Mouse (Mus musculus) heart, embryonic 10.5 days (tissue): ENCODE results near the gene Arhgef7. TPM values are rescaled to one million over a fixed set of nuclear protein-coding genes. Genes with fewer than 3 reads are reported as not detected.

Experiments used
- DNase-seq: peaks from one replicate; pipeline ENCODE4 v3.0.0-alpha.2; 2017; ENCODE audit warnings: low spot score
- H3K27ac ChIP-seq: fragments of 300-500 bp; sonication (generic); 2 replicates; pipeline ENCODE4 v1.5.1; 2016; ENCODE audit warnings: mild to moderate bottlenecking
- H3K27me3 ChIP-seq: fragments of 300-500 bp; sonication (generic); 2 replicates; pipeline ENCODE4 v1.6.1; 2016; ENCODE audit warnings: mild to moderate bottlenecking; ENCODE audit not compliant: poor library complexity, insufficient read depth, severe bottlenecking
- H3K36me3 ChIP-seq: fragments of 300-500 bp; sonication (generic); 2 replicates; pipeline ENCODE4 v1.6.1; 2016; ENCODE audit warnings: mild to moderate bottlenecking, moderate library complexity
- H3K4me1 ChIP-seq: fragments of 300-500 bp; sonication (generic); 2 replicates; pipeline ENCODE4 v1.6.1; 2016; ENCODE audit warnings: mild to moderate bottlenecking
- H3K4me3 ChIP-seq: fragments of 300-500 bp; sonication (generic); 2 replicates; pipeline ENCODE4 v1.5.1; 2016; ENCODE audit warnings: mild to moderate bottlenecking, moderate library complexity
- H3K9me3 ChIP-seq: fragments of 300-500 bp; sonication (generic); 2 replicates; pipeline ENCODE4 v1.6.1; 2016; ENCODE audit warnings: mild to moderate bottlenecking, moderate library complexity
- WGBS: fragments of 180-500 bp; shearing (Covaris S2); methylation state at CpG from one replicate; pipeline ENCODE4 v1.1.7; 2016; 5-methylcytosine and 5-hydroxymethylcytosine counted together
- polyA plus RNA-seq: library from polyadenylated mRNA; unstranded; fragments of >200 nt; fragmentation: Nextera tagmentation; extraction: Ambion mirVana; gene quantifications from 2 replicates; pipeline ENCODE4 v1.2.1, GENCODE M21; 2016

The Arhgef7 gene
- polyA plus RNA-seq: 47.5 and 61.3 TPM in 2 replicates

DNA sequence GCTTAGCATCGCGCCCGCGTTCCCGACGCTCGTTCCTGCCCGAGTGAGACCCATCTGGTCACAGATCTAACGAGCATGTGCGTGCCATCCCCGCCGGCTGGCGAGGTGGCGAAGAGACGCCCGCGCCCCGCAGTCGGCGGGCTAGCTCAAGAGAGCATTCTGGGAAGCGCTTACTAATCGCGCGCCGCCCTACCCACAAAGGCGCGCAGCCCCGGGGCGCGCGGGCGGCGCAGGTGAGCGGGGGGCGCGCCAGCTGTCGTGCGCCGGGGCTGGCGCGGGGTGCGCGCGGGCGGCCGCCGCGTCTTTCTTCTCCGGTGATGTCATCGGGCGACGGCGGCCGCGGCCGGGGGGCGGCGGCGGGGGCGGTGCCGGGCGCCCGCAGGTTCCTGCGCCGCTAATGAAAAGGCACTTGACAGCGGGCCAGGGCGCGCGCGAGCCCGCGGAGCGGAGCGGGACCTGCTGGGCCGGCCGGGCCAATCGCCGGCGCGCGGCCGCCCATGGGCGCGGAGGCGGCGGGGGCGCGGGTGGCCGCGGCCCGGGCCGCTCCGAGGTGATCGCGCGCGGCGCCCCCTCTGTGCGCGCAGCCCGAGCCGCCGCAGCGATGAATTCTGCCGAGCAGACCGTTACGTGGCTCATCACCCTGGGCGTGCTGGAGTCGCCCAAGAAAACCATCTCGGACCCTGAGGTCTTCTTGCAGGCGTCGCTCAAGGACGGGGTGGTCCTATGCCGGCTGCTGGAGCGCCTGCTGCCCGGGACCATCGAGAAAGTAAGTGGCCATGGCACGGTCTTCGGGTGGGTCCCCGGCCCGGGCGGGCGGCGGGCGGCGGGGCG lies at the start of gene Arhgef7:
Gene Arhgef7, plus strand, starts transcription at position 71 of the 831 bp plus-strand sequence.
- no peak for DNase-seq
- H3K36me3 ChIP-seq: 0 out of 2 replicates have a peak, but pooled peaks cover 4% of the 10 kb centered on the region
- 2% methylated on average over 101 of the region's 127 CpGs for WGBS
- H3K27ac ChIP-seq: peak within 1 kb of the TSS; percentile 94
- no peaks in the 10 kb centered on the region for H3K9me3 ChIP-seq
- peaks cover 55% of the 10 kb centered on the region for H3K27me3 ChIP-seq
- H3K4me1 ChIP-seq: peaks cover 31% of the 10 kb centered on the region
- H3K4me3 ChIP-seq: peak within 1 kb of the TSS; percentile 81

DNA sequence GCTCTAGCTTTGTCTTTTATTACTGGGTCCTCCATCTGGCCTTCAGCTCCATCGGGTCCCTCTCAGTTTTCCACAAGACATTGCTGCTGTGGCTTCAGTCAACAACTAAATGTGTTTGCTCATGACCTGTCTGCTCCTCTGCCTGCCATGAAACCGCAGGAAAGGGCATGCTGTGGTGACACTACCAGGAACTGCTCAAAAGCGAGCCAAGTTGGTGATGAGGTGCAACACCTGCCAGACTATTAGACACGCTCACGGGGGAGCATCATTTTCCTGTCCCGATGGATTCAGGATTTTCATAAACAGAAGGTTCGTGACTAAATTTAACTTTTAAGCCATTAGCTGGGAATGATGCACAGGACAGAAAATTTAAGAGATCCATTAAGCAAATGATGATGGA lies 43.0 kb upstream of the Arhgef7 start:
- 0 out of 2 replicates have a peak, but pooled peaks cover 2% of the 10 kb centered on the region for H3K4me1 ChIP-seq
- H3K36me3 ChIP-seq: no peaks in the 10 kb centered on the region
- WGBS: 85% methylated on average over 7 of the region's 7 CpGs
- DNase-seq: no peak
- H3K9me3 ChIP-seq: no peaks in the 10 kb centered on the region
- no peak overlapping the region for H3K4me3 ChIP-seq
- no peak overlapping the region for H3K27ac ChIP-seq
- H3K27me3 ChIP-seq: no peaks in the 10 kb centered on the region

DNA sequence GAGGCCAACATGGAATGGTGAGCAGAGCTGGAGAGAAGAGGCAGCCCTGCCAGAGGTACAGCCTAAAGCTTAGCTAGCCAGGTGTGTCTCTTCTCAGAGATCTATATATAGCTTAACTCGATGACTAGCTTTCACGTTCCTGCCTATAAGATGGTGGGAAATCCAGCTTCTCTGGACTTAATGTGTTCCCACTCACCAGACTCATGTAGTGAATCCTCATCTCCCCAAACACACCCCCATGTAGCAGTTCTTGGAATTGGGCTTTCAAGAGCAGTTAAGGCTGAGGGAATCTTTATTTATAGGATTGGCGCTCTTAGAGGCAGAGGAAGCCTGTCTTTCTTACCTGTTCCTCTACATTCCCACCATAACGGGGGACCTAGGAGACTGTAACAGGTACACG lies 40.3 kb upstream of the Arhgef7 start:
- 83% methylated on average over 5 of the region's 5 CpGs for WGBS
- H3K9me3 ChIP-seq: no peaks in the 10 kb centered on the region
- no peak for DNase-seq
- no peak overlapping the region for H3K4me3 ChIP-seq
- no peaks in the 10 kb centered on the region for H3K27me3 ChIP-seq
- peaks cover 14% of the 10 kb centered on the region; the same call in 1 of the 2 replicates for H3K4me1 ChIP-seq
- H3K36me3 ChIP-seq: no peaks in the 10 kb centered on the region
- H3K27ac ChIP-seq: no peak overlapping the region

DNA sequence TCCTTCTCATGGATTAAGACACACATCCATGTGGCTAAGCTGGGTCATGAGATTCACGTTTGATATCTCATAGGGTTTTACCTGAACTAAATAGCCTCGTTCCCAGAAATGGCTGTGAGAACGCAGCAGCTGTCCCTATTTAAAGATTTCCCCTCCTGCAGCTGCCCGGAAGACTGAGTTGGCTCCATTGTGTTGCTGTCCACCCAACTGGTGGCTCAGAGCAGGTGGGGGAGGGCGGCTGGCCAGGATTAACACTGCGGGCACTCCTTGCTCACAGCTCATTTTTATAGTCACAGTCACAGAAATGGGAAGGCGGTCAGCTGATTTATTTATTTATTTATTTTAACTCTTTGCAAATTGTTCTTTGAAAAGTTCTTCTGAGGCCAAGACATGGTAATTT lies 37.6 kb upstream of the Arhgef7 start:
- Histone ChIP-seq H3K27ac (no peak overlapping the region), H3K4me1 (peaks cover 26% of the 10 kb centered on the region), H3K27me3 (no peaks in the 10 kb centered on the region), H3K9me3 (no peaks in the 10 kb centered on the region), H3K4me3 (no peak overlapping the region), H3K36me3 (no peaks in the 10 kb centered on the region)
- no peak for DNase-seq
- 57% methylated on average over 7 of the region's 7 CpGs for WGBS

DNA sequence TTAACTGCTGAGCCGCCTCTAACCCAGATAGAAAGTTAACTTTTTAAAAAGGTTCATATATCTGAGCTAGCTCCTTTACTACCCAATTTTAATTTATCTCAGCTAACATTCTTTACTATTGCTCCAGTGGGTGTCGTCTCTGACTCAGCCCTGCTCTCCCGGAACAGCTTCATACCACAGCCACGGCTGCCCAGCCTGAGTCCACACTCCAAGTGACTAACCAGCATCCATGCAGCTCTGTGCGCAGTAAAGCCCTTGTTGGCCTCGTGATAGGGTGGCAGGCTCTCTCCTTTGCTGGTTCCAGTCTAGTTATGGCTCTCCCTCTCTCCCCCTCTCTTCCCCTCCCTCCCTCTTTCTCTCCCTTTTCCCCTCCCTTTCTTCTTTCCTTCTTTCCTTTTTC lies 36.2 kb upstream of the Arhgef7 start:
- Histone ChIP-seq H3K27ac (no peak overlapping the region), H3K4me1 (peaks cover 26% of the 10 kb centered on the region), H3K9me3 (no peaks in the 10 kb centered on the region), H3K4me3 (no peak overlapping the region), H3K36me3 (no peaks in the 10 kb centered on the region), H3K27me3 (no peaks in the 10 kb centered on the region)
- DNase-seq: no peak
- 84% methylated on average over 6 of the region's 6 CpGs for WGBS

DNA sequence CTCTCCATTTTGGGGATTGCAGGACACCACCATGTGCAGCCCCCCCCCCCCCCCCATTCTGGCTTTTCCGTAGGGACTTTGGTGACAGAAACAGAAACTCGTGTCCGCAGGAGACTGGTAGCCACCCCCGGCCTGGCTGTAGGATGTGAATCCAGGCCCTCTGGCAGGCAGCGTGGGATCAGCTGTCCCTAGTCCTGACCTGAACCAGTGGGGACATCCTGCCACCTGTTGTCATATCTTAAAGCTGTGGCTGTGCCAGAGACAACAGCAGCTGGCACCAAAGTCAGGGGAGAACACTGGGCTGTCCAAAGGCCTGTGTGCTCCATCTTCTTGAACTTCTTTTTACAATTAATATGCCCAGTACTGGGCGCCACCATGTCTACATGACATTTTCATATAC lies 35.8 kb upstream of the Arhgef7 start:
- Histone ChIP-seq H3K4me3 (no peak overlapping the region), H3K27ac (no peak overlapping the region), H3K4me1 (peaks cover 26% of the 10 kb centered on the region), H3K9me3 (no peaks in the 10 kb centered on the region), H3K27me3 (no peaks in the 10 kb centered on the region), H3K36me3 (no peaks in the 10 kb centered on the region)
- 69% methylated on average over 6 of the region's 6 CpGs for WGBS
- DNase-seq: no peak

DNA sequence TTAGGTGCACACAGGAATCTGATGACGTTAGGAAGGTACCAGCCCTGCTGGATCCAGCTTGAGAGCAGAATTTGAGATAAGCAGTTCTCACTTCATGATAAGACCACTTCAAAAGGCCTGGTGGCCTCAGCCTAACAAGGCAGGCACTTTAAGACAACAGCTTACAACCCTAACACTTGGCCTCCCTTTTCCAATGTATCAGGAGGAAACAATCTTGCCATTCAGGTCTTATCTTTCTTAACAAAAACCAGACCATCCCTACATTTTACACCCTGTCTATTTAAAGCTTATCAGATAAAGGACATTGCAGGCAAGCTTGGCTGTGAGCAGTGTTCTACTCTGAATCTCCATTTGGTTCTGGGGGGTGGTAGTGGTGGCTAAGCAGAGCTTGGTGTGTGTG lies 35.1 kb upstream of the Arhgef7 start:
- H3K27ac ChIP-seq: no peak overlapping the region
- no peak for DNase-seq
- peaks cover 26% of the 10 kb centered on the region for H3K4me1 ChIP-seq
- 0 out of 2 replicates have a peak, but pooled peaks cover 4% of the 10 kb centered on the region for H3K27me3 ChIP-seq
- H3K4me3 ChIP-seq: no peak overlapping the region
- no peaks in the 10 kb centered on the region for H3K36me3 ChIP-seq
- WGBS: 6% methylated on average over 1 of the region's 1 CpGs
- H3K9me3 ChIP-seq: no peaks in the 10 kb centered on the region

DNA sequence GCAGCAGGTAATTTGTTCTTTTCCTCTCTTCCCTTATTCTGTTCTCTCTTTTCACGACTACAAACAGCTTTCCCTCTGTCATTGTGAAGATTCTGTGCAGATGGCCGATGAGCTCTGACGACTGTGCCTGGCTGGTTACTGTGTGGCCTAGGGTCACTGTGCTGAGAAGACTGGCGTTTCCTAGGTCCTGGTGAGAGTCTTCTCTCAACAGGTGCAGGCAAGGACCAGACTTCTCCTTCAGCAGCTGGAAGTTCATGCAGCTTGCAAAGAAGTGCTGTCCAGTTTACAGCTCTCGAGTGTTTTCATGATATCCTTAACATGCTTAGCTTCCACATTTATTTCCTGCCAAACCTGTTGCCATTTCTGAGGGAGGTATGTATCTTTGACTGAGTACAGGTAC lies 33.5 kb upstream of the Arhgef7 start:
- no peaks in the 10 kb centered on the region for H3K36me3 ChIP-seq
- H3K27me3 ChIP-seq: peaks cover 9% of the 10 kb centered on the region; the same call in 1 of the 2 replicates
- H3K4me1 ChIP-seq: peaks cover 26% of the 10 kb centered on the region
- no peak overlapping the region for H3K4me3 ChIP-seq
- no peaks in the 10 kb centered on the region for H3K9me3 ChIP-seq
- DNase-seq: no peak
- 68% methylated on average over 5 of the region's 5 CpGs for WGBS
- no peak overlapping the region for H3K27ac ChIP-seq

DNA sequence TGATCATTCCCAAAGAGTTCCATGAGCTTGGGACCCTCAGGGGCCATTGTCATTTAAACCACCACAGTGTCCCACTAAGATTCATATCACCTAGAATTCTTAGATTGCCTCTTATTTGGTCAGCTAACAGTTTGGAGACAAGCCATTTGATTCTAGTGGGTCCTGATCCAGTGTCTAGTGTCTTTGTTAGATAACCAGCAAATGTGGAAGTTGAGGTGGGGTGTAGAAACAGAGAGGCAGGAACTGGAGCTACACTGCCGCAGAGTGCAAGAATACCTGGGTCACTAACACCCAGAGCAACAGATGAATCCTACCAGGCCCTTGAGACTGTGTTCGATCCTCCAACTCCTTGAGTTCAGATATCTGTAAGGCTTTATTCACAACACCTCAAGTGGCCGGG lies 31.3 kb upstream of the Arhgef7 start:
- WGBS: 81% methylated on average over 3 of the region's 3 CpGs
- DNase-seq: no peak
- Histone ChIP-seq H3K27ac (no peak overlapping the region), H3K4me1 (peaks cover 35% of the 10 kb centered on the region), H3K27me3 (peaks cover 15% of the 10 kb centered on the region; the same call in 1 of the 2 replicates), H3K36me3 (no peaks in the 10 kb centered on the region), H3K9me3 (no peaks in the 10 kb centered on the region), H3K4me3 (no peak overlapping the region)

DNA sequence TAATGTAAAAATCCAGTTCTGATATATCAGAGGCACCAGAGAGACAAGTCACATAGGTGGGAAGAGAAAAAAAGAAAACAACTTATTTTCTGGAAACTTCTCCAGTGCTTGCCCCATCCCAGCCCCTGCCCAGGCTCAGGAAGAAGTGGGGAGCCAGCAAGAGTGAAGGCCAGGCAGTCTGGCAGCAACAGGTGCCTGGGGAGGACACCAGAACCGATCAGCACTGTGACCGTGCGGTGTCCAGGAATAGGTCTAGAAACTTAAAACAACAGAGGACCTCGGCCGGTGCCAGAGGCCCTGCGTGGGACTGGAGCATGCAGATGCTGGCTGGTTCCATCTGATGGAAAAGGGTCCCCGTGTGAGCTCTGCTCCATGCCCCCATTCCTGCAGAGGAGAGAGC lies 30.1 kb upstream of the Arhgef7 start:
- Histone ChIP-seq H3K4me3 (no peak overlapping the region), H3K36me3 (no peaks in the 10 kb centered on the region), H3K27me3 (peaks cover 24% of the 10 kb centered on the region; the same call in 1 of the 2 replicates), H3K4me1 (peaks cover 26% of the 10 kb centered on the region), H3K9me3 (no peaks in the 10 kb centered on the region), H3K27ac (no peak overlapping the region)
- WGBS: 78% methylated on average over 7 of the region's 7 CpGs
- DNase-seq: no peak

DNA sequence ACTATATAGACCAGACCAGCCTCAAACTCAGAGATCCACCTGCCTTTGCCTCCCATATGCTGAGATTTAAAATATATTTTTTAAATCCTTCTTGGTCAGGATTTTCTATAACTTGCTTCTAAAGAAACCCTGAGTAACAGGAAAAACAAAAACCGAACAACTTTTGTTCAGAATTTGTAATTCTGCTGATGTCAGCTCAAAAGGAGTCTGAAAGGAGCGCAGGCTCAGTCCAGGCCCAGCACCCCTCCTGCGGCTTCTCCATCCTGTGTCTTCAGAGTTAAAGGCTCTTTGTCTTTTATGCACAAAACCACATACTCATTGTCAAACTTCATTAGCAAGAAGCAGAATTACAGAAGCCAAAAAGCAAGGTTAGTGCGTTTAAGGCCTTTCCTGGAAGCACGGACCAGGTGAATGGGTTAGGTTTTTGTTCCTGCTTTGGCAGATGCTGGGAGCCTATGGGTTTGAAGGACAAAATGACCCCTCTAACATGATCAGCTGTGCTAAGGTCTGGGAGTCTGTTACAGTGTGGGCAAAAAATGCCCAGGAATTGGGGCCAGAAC lies 28.0 kb upstream of the Arhgef7 start:
- Histone ChIP-seq H3K27ac (peak overlapping the region; percentile 38; the same call in 1 of the 2 replicates), H3K4me1 (peaks cover 18% of the 10 kb centered on the region), H3K36me3 (no peaks in the 10 kb centered on the region), H3K9me3 (no peaks in the 10 kb centered on the region), H3K4me3 (no peak overlapping the region), H3K27me3 (peaks cover 24% of the 10 kb centered on the region; the same call in 1 of the 2 replicates)
- DNase-seq: no peak
- WGBS: 79% methylated on average over 5 of the region's 5 CpGs

DNA sequence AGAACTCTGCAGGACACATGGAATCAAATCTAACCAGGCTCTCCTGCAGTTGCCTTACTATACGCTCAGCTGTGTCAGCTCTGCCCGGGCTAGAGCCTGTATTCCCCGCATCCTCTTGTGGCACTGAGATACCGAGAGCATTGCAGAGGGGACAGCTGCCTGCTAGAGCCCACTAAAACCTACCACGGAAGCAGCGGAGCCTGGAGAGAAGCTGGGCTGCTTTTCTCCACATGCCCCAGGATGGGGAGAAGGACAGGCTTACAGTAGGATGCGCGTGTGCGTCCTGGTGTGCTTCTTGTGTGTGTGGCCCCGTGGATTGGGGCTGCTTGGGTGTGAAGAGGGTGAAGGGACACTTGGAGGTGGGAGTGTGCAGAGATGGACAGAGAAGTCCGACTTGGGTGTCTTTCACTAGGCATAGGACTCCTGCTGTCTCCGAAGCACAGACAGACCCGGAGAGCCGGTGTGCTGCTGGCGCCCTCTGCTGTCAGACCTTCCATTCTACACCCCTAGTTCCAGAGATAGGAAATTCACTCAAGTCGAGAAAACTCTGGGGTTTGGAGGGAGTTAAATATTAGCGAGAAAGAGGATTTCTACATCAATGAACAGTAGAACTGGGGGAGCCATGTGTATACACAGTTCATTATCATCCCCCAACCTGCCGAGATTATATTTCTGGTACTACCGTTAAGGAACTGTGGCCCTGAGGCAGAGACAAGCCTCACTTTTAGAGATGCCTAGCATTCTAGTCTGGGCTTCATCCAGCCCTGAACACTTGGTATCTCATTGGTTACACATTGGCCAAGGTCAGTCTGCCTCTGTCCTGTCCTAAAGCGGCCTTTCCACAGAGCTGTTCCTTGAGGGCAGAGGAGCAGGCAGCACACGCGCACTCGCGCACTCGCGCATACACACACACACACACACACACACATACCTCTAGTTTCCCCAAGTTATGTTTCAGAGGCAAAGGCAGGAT lies 27.2 kb upstream of the Arhgef7 start:
- Histone ChIP-seq H3K27ac (peak overlapping the region; percentile 39), H3K4me3 (peak overlapping the region; percentile 48), H3K27me3 (peaks cover 24% of the 10 kb centered on the region; the same call in 1 of the 2 replicates), H3K4me1 (peaks cover 20% of the 10 kb centered on the region), H3K9me3 (no peaks in the 10 kb centered on the region), H3K36me3 (no peaks in the 10 kb centered on the region)
- WGBS: 35% methylated on average over 26 of the region's 26 CpGs
- peak; percentile 90 for DNase-seq
